Mouse (Mus musculus) MEL (cell line): ENCODE measurements around the gene Stab1.

Experiments used
- BHLHE40 ChIP-seq: IDR thresholded peaks from 2 replicates; pipeline ENCODE4 v1.6.1; 2012; ENCODE audit warnings: low read depth, mild to moderate bottlenecking, inconsistent platforms, low read length, improper control_type of control experiment, borderline replicate concordance
- CHD2 ChIP-seq: IDR thresholded peaks from 2 replicates; pipeline ENCODE4 v1.6.1; 2011; ENCODE audit warnings: low read length, improper control_type of control experiment
- CTCF ChIP-seq, 3 experiments: IDR thresholded peaks in 2 of 3; conservative IDR thresholded peaks in 1 of 3; 2 replicates each; pipeline ENCODE4 v1.5.1; 2011 to 2012; ENCODE audit warnings: low read length in 3 of 3, low read depth in 2 of 3, mild to moderate bottlenecking in 2 of 3, improper control_type of control experiment in 1 of 3, inconsistent platforms in 1 of 3, mixed read lengths in 1 of 3, moderate library complexity in 1 of 3; ENCODE audit not compliant: control insufficient read depth in 1 of 3, insufficient read depth in 1 of 3, poor library complexity in 1 of 3, severe bottlenecking in 1 of 3
- EP300 ChIP-seq, 2 experiments: IDR thresholded peaks; 2 replicates each; pipeline ENCODE4 v1.6.1; 2011; ENCODE audit warnings: improper control_type of control experiment in 2 of 2, low read length in 2 of 2, low read depth in 1 of 2, mild to moderate bottlenecking in 1 of 2
- GATA1 ChIP-seq: IDR thresholded peaks from 2 replicates; pipeline ENCODE4 v1.6.1; 2011; ENCODE audit warnings: low read depth, low read length, improper control_type of control experiment
- HCFC1 ChIP-seq: IDR thresholded peaks from 2 replicates; pipeline ENCODE4 v1.6.1; 2012; ENCODE audit warnings: low read depth, mild to moderate bottlenecking, inconsistent platforms, low read length, improper control_type of control experiment, moderate library complexity
- MAX ChIP-seq: IDR thresholded peaks from 2 replicates; pipeline ENCODE4 v1.6.1; 2011; ENCODE audit warnings: low read length, improper control_type of control experiment
- MYC ChIP-seq: IDR thresholded peaks from 2 replicates; pipeline ENCODE4 v1.6.1; 2011; ENCODE audit warnings: low read depth, mild to moderate bottlenecking, low read length, improper control_type of control experiment, moderate library complexity
- POLR2A ChIP-seq, 2 experiments: IDR thresholded peaks; 2 replicates each; pipeline ENCODE4 v1.6.1; 2011 to 2012; ENCODE audit warnings: low read length in 2 of 2, mild to moderate bottlenecking in 2 of 2, control low read depth in 1 of 2, improper control_type of control experiment in 1 of 2, low read depth in 1 of 2, moderate library complexity in 1 of 2; ENCODE audit not compliant: control insufficient read depth in 1 of 2, insufficient read depth in 1 of 2, poor library complexity in 1 of 2
- RCOR1 ChIP-seq: IDR thresholded peaks from 2 replicates; pipeline ENCODE4 v1.6.1; 2012; ENCODE audit warnings: low read depth, mild to moderate bottlenecking, inconsistent platforms, low read length, improper control_type of control experiment
- TBP ChIP-seq: IDR thresholded peaks from 2 replicates; pipeline ENCODE4 v1.8.0; 2011; ENCODE audit warnings: low read depth, low read length, improper control_type of control experiment
- USF1 ChIP-seq: IDR thresholded peaks from 2 replicates; pipeline ENCODE4 v1.6.1; 2014; ENCODE audit warnings: low read depth, mild to moderate bottlenecking, inconsistent platforms, low read length, improper control_type of control experiment, moderate library complexity

DNA sequence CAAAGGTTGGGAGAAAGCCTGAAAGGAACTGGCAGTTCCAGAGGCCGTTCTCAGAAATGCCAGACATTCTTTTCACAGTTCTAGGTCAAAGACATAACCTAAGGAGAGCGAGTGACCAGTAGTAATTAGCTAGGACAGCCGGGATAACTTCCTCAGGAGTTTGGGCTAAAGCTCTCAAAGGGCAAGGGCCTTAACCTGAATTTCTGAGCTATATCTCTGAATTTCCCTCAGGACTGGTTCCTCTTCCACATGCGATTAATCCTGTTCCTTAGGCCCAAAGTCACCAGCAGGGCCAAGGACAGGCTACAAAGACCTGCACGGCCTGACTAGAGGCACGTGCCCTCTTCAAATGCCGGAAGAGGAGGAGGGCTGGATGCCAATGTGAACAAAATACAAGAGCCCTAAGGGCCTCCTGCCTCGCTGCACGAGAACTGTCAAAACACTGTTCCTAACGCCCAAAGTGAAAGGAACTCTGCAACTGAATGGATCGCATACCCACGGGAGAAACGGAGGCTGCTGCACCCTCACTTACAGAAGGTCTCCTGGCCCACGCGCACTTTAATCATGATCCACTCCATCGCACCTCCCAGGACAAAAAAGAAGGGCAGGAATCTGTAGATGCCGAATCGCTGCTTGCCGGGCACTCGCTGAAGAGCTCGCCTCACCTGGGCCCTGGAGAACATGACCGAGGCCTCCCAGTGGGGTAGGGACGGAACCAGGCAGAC, 40.2 kb downstream of the Stab1 start:
- no peak; a peak in 1 of 4 replicates for TF ChIP-seq POLR2A (IDR thresholded peaks at IDR 0.05; ENCODE audit: control insufficient read depth in 1 of 2, insufficient read depth in 1 of 2, low read depth in 1 of 2, low read length in 2 of 2, poor library complexity in 1 of 2)
- TF ChIP-seq EP300 (IDR thresholded peaks at IDR 0.05; ENCODE audit: low read depth in 1 of 2, low read length in 2 of 2) = 0 out of 4 replicates have a peak, but pooled peaks of 1 of the 2 experiments have one; percentile 15
- peak; percentile 96 for TF ChIP-seq BHLHE40
- peak; percentile 84 for TF ChIP-seq USF1
- TF ChIP-seq CHD2 = no peak
- no peak for TF ChIP-seq CTCF (IDR thresholded peaks at IDR 0.05 in 2 of 3, conservative IDR thresholded peaks at IDR 0.05 in 1 of 3; ENCODE audit: control insufficient read depth in 1 of 3, insufficient read depth in 1 of 3, low read depth in 2 of 3, low read length in 3 of 3, poor library complexity in 1 of 3, severe bottlenecking in 1 of 3)
- TF ChIP-seq MAX = peak; percentile 90
- no peak for TF ChIP-seq TBP
- TF ChIP-seq GATA1 = no peak
- no peak for TF ChIP-seq RCOR1
- TF ChIP-seq MYC = peak; percentile 94
- no peak for TF ChIP-seq HCFC1
